Mouse (Mus musculus): ENCODE measurements around the gene Pecr. TPM values are rescaled to one million over a fixed set of nuclear protein-coding genes. Genes with fewer than 3 reads are reported as not detected.

Gene Pecr
- polyA plus RNA-seq, 1 experiment = 16.4 TPM

GRCm38 (mm10) chr1:72225054-72225718 lies 58.9 kb downstream of the Pecr start:
- no peak for TF ChIP-seq CTCF (IDR thresholded peaks at IDR 0.05; ENCODE audit: borderline replicate concordance, insufficient read depth, low read length)
- TF ChIP-seq POLR2A (IDR thresholded peaks at IDR 0.05; ENCODE audit: low read depth, low read length) = no peak
- Histone ChIP-seq H3K4me3 (ENCODE audit: insufficient read depth, low read length) (peak overlapping the region; percentile 35; the same call in 1 of the 2 replicates), H3K4me1 (ENCODE audit: control insufficient read depth, insufficient read depth, low read length) (0 out of 2 replicates have a peak, but pooled peaks cover 3% of the 10 kb centered on the region), H3K27ac (ENCODE audit: insufficient read depth, low read length) (no peak overlapping the region)

- no peak for TF ChIP-seq POLR2A (IDR thresholded peaks at IDR 0.05; ENCODE audit: low read depth, low read length)
- TF ChIP-seq CTCF (IDR thresholded peaks at IDR 0.05; ENCODE audit: borderline replicate concordance, insufficient read depth, low read length) = peak; percentile 45; the same call in 1 of the 2 replicates
- Histone ChIP-seq H3K4me3 (ENCODE audit: insufficient read depth, low read length) (no peak overlapping the region), H3K27ac (ENCODE audit: insufficient read depth, low read length) (no peak overlapping the region), H3K4me1 (ENCODE audit: control insufficient read depth, insufficient read depth, low read length) (no peaks in the 10 kb centered on the region)
Measured at GRCm38 (mm10) chr1:72220008-72220407, 64.1 kb downstream of the Pecr start.

- no peaks in the 10 kb centered on the region for H3K4me1 ChIP-seq (ENCODE audit: control insufficient read depth, insufficient read depth, low read length)
- TF ChIP-seq POLR2A (IDR thresholded peaks at IDR 0.05; ENCODE audit: low read depth, low read length) (no peak), CTCF (IDR thresholded peaks at IDR 0.05; ENCODE audit: borderline replicate concordance, insufficient read depth, low read length) (no peak)
- no peak overlapping the region for H3K27ac ChIP-seq (ENCODE audit: insufficient read depth, low read length)
- no peak overlapping the region for H3K4me3 ChIP-seq (ENCODE audit: insufficient read depth, low read length)
Measured at GRCm38 (mm10) chr1:72219116-72219515, 65.0 kb downstream of the Pecr start.

GRCm38 (mm10) chr1:72218626-72219025 lies 65.5 kb downstream of the Pecr start:
- no peak for TF ChIP-seq POLR2A (IDR thresholded peaks at IDR 0.05; ENCODE audit: low read depth, low read length)
- TF ChIP-seq CTCF (IDR thresholded peaks at IDR 0.05; ENCODE audit: borderline replicate concordance, insufficient read depth, low read length) = no peak
- Histone ChIP-seq H3K4me3 (ENCODE audit: insufficient read depth, low read length) (no peak overlapping the region), H3K4me1 (ENCODE audit: control insufficient read depth, insufficient read depth, low read length) (no peaks in the 10 kb centered on the region), H3K27ac (ENCODE audit: insufficient read depth, low read length) (no peak overlapping the region)

- no peaks in the 10 kb centered on the region for H3K4me1 ChIP-seq (ENCODE audit: control insufficient read depth, insufficient read depth, low read length)
- TF ChIP-seq CTCF (IDR thresholded peaks at IDR 0.05; ENCODE audit: borderline replicate concordance, insufficient read depth, low read length) (no peak), POLR2A (IDR thresholded peaks at IDR 0.05; ENCODE audit: low read depth, low read length) (no peak)
- H3K27ac ChIP-seq (ENCODE audit: insufficient read depth, low read length) = no peak overlapping the region
- H3K4me3 ChIP-seq (ENCODE audit: insufficient read depth, low read length) = no peak overlapping the region
Measured at GRCm38 (mm10) chr1:72216761-72217160, 67.4 kb downstream of the Pecr start.

GRCm38 (mm10) chr1:72215174-72215573 lies 68.9 kb downstream of the Pecr start:
- H3K27ac ChIP-seq (ENCODE audit: insufficient read depth, low read length) = no peak overlapping the region
- no peak overlapping the region for H3K4me3 ChIP-seq (ENCODE audit: insufficient read depth, low read length)
- no peaks in the 10 kb centered on the region for H3K4me1 ChIP-seq (ENCODE audit: control insufficient read depth, insufficient read depth, low read length)
- TF ChIP-seq CTCF (IDR thresholded peaks at IDR 0.05; ENCODE audit: borderline replicate concordance, insufficient read depth, low read length) (no peak), POLR2A (IDR thresholded peaks at IDR 0.05; ENCODE audit: low read depth, low read length) (no peak)

GRCm38 (mm10) chr1:72214470-72214961 lies 69.6 kb downstream of the Pecr start:
- no peak for TF ChIP-seq POLR2A (IDR thresholded peaks at IDR 0.05; ENCODE audit: low read depth, low read length)
- TF ChIP-seq CTCF (IDR thresholded peaks at IDR 0.05; ENCODE audit: borderline replicate concordance, insufficient read depth, low read length) = no peak
- Histone ChIP-seq H3K4me3 (ENCODE audit: insufficient read depth, low read length) (no peak overlapping the region), H3K27ac (ENCODE audit: insufficient read depth, low read length) (no peak overlapping the region), H3K4me1 (ENCODE audit: control insufficient read depth, insufficient read depth, low read length) (no peaks in the 10 kb centered on the region)

- Histone ChIP-seq H3K4me3 (ENCODE audit: insufficient read depth, low read length) (no peak overlapping the region), H3K27ac (ENCODE audit: insufficient read depth, low read length) (no peak overlapping the region), H3K4me1 (ENCODE audit: control insufficient read depth, insufficient read depth, low read length) (no peaks in the 10 kb centered on the region)
- TF ChIP-seq POLR2A (IDR thresholded peaks at IDR 0.05; ENCODE audit: low read depth, low read length) (no peak), CTCF (IDR thresholded peaks at IDR 0.05; ENCODE audit: borderline replicate concordance, insufficient read depth, low read length) (no peak)
Measured at GRCm38 (mm10) chr1:72213954-72214353, 70.2 kb downstream of the Pecr start.

GRCm38 (mm10) chr1:72211701-72212699 lies 72.1 kb downstream of the Pecr start, which contains the start of gene Mreg:
TSS of gene Mreg (minus strand) at chr1:72212307.
- H3K4me1 ChIP-seq (ENCODE audit: control insufficient read depth, insufficient read depth, low read length) = no peaks in the 10 kb centered on the region
- no peak within 1 kb of the TSS for H3K27ac ChIP-seq (ENCODE audit: insufficient read depth, low read length)
- peak within 1 kb of the TSS; percentile 56 for H3K4me3 ChIP-seq (ENCODE audit: insufficient read depth, low read length)
- no peak for TF ChIP-seq CTCF (IDR thresholded peaks at IDR 0.05; ENCODE audit: borderline replicate concordance, insufficient read depth, low read length)
- no peak for TF ChIP-seq POLR2A (IDR thresholded peaks at IDR 0.05; ENCODE audit: low read depth, low read length)

All from embryonic fibroblast, embryonic 13.5 days (primary cell).